Mouse (Mus musculus) midbrain, embryonic 11.5 days (tissue): Measurements from ENCODE around the gene Spred2. TPM values are rescaled to one million over a fixed set of nuclear protein-coding genes. Genes with fewer than 3 reads are reported as not detected.
"Not testable (repeated sequence)": the region's sequence is repeated elsewhere in the genome, so short reads cannot be mapped to it uniquely, and the experiment has no call there.

ENCODE experiments used
- ATAC-seq: fragments of 200-750 bp; cut with Nextera tagmentation; 2 replicates; pipeline ENCODE4 v1.8.0; 2017; ENCODE audit warnings: moderate TSS enrichment, moderate library complexity; ENCODE audit not compliant: low FRiP score
- DNase-seq: peaks from one replicate; pipeline ENCODE4 v3.0.0; 2015; ENCODE audit warnings: low spot score; ENCODE audit errors: missing footprints
- H3K27ac ChIP-seq: fragments of 300-500 bp; sonication (generic); 2 replicates; pipeline ENCODE4 v1.5.1; 2014; ENCODE audit warnings: low read depth, low read length
- H3K27me3 ChIP-seq: fragments of 300-500 bp; sonication (generic); 2 replicates; pipeline ENCODE4 v1.6.1; 2014; ENCODE audit warnings: mild to moderate bottlenecking, low read length, moderate library complexity, mixed read lengths; ENCODE audit not compliant: control insufficient read depth, insufficient read depth
- H3K36me3 ChIP-seq: fragments of 300-500 bp; sonication (generic); 2 replicates; pipeline ENCODE4 v1.6.1; 2014; ENCODE audit warnings: mild to moderate bottlenecking, low read length, moderate library complexity, mixed read lengths; ENCODE audit not compliant: control insufficient read depth, insufficient read depth
- H3K4me1 ChIP-seq: fragments of 300-500 bp; sonication (generic); 2 replicates; pipeline ENCODE4 v1.6.1; 2014; ENCODE audit warnings: low read length; ENCODE audit not compliant: control insufficient read depth, insufficient read depth
- H3K4me2 ChIP-seq: fragments of 300-500 bp; sonication (generic); 2 replicates; pipeline ENCODE4 v1.6.1; 2014; ENCODE audit warnings: mild to moderate bottlenecking, moderate library complexity
- H3K4me3 ChIP-seq: fragments of 300-500 bp; sonication (generic); 2 replicates; pipeline ENCODE4 v1.5.1; 2014; ENCODE audit warnings: low read depth, low read length
- H3K9ac ChIP-seq: fragments of 300-500 bp; sonication (generic); 2 replicates; pipeline ENCODE4 v1.6.1; 2014; ENCODE audit warnings: low read length
- H3K9me3 ChIP-seq: fragments of 300-500 bp; sonication (generic); 2 replicates; pipeline ENCODE4 v1.6.1; 2016; ENCODE audit warnings: low read length; ENCODE audit not compliant: control insufficient read depth
- WGBS: fragments of 180-500 bp; shearing (Covaris S2); extraction: QIAGEN DNeasy Blood & Tissue Kit; methylation state at CpG from one replicate; pipeline ENCODE4 v1.1.7; 2014; 5-methylcytosine and 5-hydroxymethylcytosine counted together
- polyA plus RNA-seq: library from polyadenylated mRNA; unstranded; fragments of >200 nt; fragmentation: Nextera tagmentation; extraction: Ambion mirVana; gene quantifications from 2 replicates; pipeline ENCODE4 v1.2.1, GENCODE M21; 2014

Gene Spred2
- polyA plus RNA-seq, 1 experiment from 2014 or later, result 5.7 TPM

DNA sequence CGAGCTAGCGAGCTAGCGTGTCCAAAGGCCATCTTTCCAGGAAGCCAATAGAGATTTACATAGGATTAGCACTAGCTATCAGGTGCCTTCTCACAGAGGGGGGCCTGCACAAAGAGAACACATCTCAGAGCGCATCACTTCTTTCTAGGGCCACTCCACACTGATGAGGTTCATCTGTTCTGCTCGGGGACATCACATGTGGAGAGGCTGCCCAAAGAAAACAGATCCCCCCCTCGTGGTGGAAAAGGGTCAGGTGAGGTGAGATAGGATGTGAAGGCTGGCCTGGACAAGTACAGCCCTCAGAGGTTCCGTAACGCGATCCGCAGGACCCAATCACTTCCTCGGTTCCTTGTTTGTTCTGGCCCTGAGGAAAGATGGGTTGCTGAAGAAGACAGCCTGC, 101.7 kb downstream of the Spred2 start:
- no peak overlapping the region for H3K4me2 ChIP-seq
- DNase-seq (no peak), ATAC-seq (no peak)
- no peaks in the 10 kb centered on the region for H3K27me3 ChIP-seq
- H3K4me3 ChIP-seq, result no peak overlapping the region
- H3K9me3 ChIP-seq, result peaks cover 4% of the 10 kb centered on the region; the same call in 1 of the 2 replicates
- H3K4me1 ChIP-seq, result no peaks in the 10 kb centered on the region
- no peak overlapping the region for H3K9ac ChIP-seq
- 60% methylated on average over 11 of the region's 11 CpGs for WGBS
- no peak overlapping the region for H3K27ac ChIP-seq
- H3K36me3 ChIP-seq, result peaks cover 9% of the 10 kb centered on the region

DNA sequence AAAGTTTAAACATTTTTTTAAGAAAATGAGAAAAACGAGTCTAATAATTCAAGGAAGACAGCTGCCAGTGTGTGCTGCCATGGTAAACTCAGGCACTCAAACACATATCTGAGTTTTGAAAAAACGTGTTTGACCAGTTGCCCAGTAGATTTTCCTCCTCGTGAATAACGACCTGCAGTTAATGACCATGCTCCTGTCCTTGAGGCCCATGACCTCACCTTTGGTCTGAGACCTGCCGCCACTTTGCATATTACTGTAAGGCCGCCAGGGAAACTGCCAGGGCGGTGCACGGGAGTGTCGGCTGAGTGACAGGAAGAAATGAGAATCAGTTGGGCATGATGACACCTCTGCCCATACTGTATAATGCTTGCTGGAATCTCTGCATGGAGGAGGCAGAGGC, 103.5 kb downstream of the Spred2 start:
- no peak for DNase-seq
- no peaks in the 10 kb centered on the region for H3K4me1 ChIP-seq
- no peak overlapping the region for H3K4me2 ChIP-seq
- no peaks in the 10 kb centered on the region for H3K27me3 ChIP-seq
- WGBS, result 79% methylated on average over 9 of the region's 9 CpGs
- no peaks in the 10 kb centered on the region for H3K9me3 ChIP-seq
- no peak overlapping the region for H3K4me3 ChIP-seq
- no peak for ATAC-seq
- peaks cover 2% of the 10 kb centered on the region; the same call in 1 of the 2 replicates for H3K36me3 ChIP-seq
- no peak overlapping the region for H3K9ac ChIP-seq
- no peak overlapping the region for H3K27ac ChIP-seq

- Histone ChIP-seq H3K36me3 (peaks cover 2% of the 10 kb centered on the region; the same call in 1 of the 2 replicates), H3K9me3 (no peaks in the 10 kb centered on the region), H3K4me3 (no peak overlapping the region), H3K27ac (no peak overlapping the region), H3K4me1 (no peaks in the 10 kb centered on the region), H3K9ac (no peak overlapping the region), H3K27me3 (no peaks in the 10 kb centered on the region), H3K4me2 (no peak overlapping the region)
- no peak for DNase-seq
- WGBS, result 87% methylated on average over 6 of the region's 6 CpGs
- no peak for ATAC-seq
Measured at GRCm38 (mm10) chr11:20028396-20028795, 104.2 kb downstream of the Spred2 start.

GRCm38 (mm10) chr11:20029014-20029413, 104.8 kb downstream of the Spred2 start:
- no peak for DNase-seq
- no peak for ATAC-seq

GRCm38 (mm10) chr11:20030973-20031372, 106.8 kb downstream of the Spred2 start:
- not testable (repeated sequence) for H3K27me3 ChIP-seq, H3K36me3 ChIP-seq, H3K27ac ChIP-seq, H3K9ac ChIP-seq, H3K4me3 ChIP-seq, H3K4me1 ChIP-seq, H3K9me3 ChIP-seq, H3K4me2 ChIP-seq, DNase-seq, ATAC-seq
- 94% methylated on average over 5 of the region's 5 CpGs for WGBS

More at GRCm38 (mm10) chr11:20029014-20029413, 104.8 kb downstream of the Spred2 start:
- 92% methylated on average over 4 of the region's 4 CpGs for WGBS
- no peak overlapping the region for H3K4me3 ChIP-seq
- H3K27ac ChIP-seq, result no peak overlapping the region
- H3K4me1 ChIP-seq, result no peaks in the 10 kb centered on the region
- no peak overlapping the region for H3K4me2 ChIP-seq
- no peak overlapping the region for H3K9ac ChIP-seq
- peaks cover 2% of the 10 kb centered on the region; the same call in 1 of the 2 replicates for H3K36me3 ChIP-seq
- no peaks in the 10 kb centered on the region for H3K27me3 ChIP-seq
- H3K9me3 ChIP-seq, result no peaks in the 10 kb centered on the region

- Histone ChIP-seq H3K9me3 (no peaks in the 10 kb centered on the region), H3K4me3 (no peak overlapping the region), H3K27ac (no peak overlapping the region), H3K4me1 (no peaks in the 10 kb centered on the region), H3K4me2 (no peak overlapping the region), H3K9ac (no peak overlapping the region), H3K36me3 (no peaks in the 10 kb centered on the region), H3K27me3 (no peaks in the 10 kb centered on the region)
- WGBS, result 40% methylated on average over 8 of the region's 8 CpGs
- DNase-seq (peak; percentile 91), ATAC-seq (no peak)
Measured at GRCm38 (mm10) chr11:20031536-20031935, 107.4 kb downstream of the Spred2 start.

GRCm38 (mm10) chr11:20033541-20034160, 109.5 kb downstream of the Spred2 start:
- no peak overlapping the region for H3K4me3 ChIP-seq
- no peaks in the 10 kb centered on the region for H3K36me3 ChIP-seq
- 85% methylated on average over 6 of the region's 6 CpGs for WGBS
- no peak for ATAC-seq
- H3K9ac ChIP-seq, result no peak overlapping the region
- no peaks in the 10 kb centered on the region for H3K9me3 ChIP-seq
- no peak overlapping the region for H3K4me2 ChIP-seq
- no peak overlapping the region for H3K27ac ChIP-seq
- H3K4me1 ChIP-seq, result no peaks in the 10 kb centered on the region
- no peaks in the 10 kb centered on the region for H3K27me3 ChIP-seq
- DNase-seq, result no peak

GRCm38 (mm10) chr11:20034337-20034947, 110.3 kb downstream of the Spred2 start:
- 81% methylated on average over 14 of the region's 14 CpGs for WGBS
- H3K27me3 ChIP-seq, result no peaks in the 10 kb centered on the region
- H3K4me3 ChIP-seq, result no peak overlapping the region
- H3K4me2 ChIP-seq, result no peak overlapping the region
- DNase-seq (no peak), ATAC-seq (no peak)
- H3K4me1 ChIP-seq, result no peaks in the 10 kb centered on the region
- H3K36me3 ChIP-seq, result no peaks in the 10 kb centered on the region
- no peak overlapping the region for H3K9ac ChIP-seq
- H3K27ac ChIP-seq, result no peak overlapping the region
- no peaks in the 10 kb centered on the region for H3K9me3 ChIP-seq

GRCm38 (mm10) chr11:20035343-20035928, 111.3 kb downstream of the Spred2 start:
- WGBS, result 66% methylated on average over 11 of the region's 11 CpGs
- Histone ChIP-seq H3K9ac (no peak overlapping the region), H3K4me2 (no peak overlapping the region), H3K9me3 (no peaks in the 10 kb centered on the region), H3K27me3 (no peaks in the 10 kb centered on the region), H3K4me1 (no peaks in the 10 kb centered on the region), H3K4me3 (no peak overlapping the region), H3K36me3 (no peaks in the 10 kb centered on the region), H3K27ac (no peak overlapping the region)
- ATAC-seq (no peak), DNase-seq (no peak)
